Mouse (Mus musculus): Measurements from ENCODE around the gene Cyp1a2. TPM values are rescaled to one million over a fixed set of nuclear protein-coding genes. Genes with fewer than 3 reads are reported as not detected.

Cyp1a2 gene
- polyA plus RNA-seq, 1 experiment from 2014 or later = not detected

- Histone ChIP-seq H3K4me3 (ENCODE audit: low read depth, low read length) (no peak within 1 kb of the TSS), H3K27ac (ENCODE audit: low read length) (no peak within 1 kb of the TSS), H3K9me3 (ENCODE audit: low read length) (no peaks in the 10 kb centered on the region), H3K4me1 (ENCODE audit: insufficient read depth, low read depth, low read length) (no peaks in the 10 kb centered on the region; the same call in 1 of the 2 replicates), H3K36me3 (ENCODE audit: insufficient read depth, low read length) (no peaks in the 10 kb centered on the region), H3K9ac (replicated peaks; ENCODE audit: low read depth) (no peak within 1 kb of the TSS), H3K27me3 (replicated peaks; ENCODE audit: insufficient read depth, low read length) (no peaks in the 10 kb centered on the region), H3K4me2 (replicated peaks; ENCODE audit: low read depth, low read length) (no peak within 1 kb of the TSS)
- WGBS = 58% methylated on average over 5 of the region's 5 CpGs
- no peak for TF ChIP-seq CTCF (IDR thresholded peaks at IDR 0.05)
- TF ChIP-seq EP300 (IDR thresholded peaks at IDR 0.05) = no peak
- DNase-seq (ENCODE audit: low spot score) (no peak), ATAC-seq (no peak)
Observed at GRCm38 (mm10) chr9:57653283-57653682, 30.2 kb downstream of the Cyp1a2 start, which contains the start of gene Csk. TSS of gene Csk (minus strand) at chr9:57653631.

- Histone ChIP-seq H3K27me3 (replicated peaks; ENCODE audit: insufficient read depth, low read length) (no peaks in the 10 kb centered on the region), H3K9ac (replicated peaks; ENCODE audit: low read depth) (no peak overlapping the region), H3K4me1 (ENCODE audit: insufficient read depth, low read depth, low read length) (no peaks in the 10 kb centered on the region; the same call in 1 of the 2 replicates), H3K4me2 (replicated peaks; ENCODE audit: low read depth, low read length) (no peak overlapping the region), H3K36me3 (ENCODE audit: insufficient read depth, low read length) (no peaks in the 10 kb centered on the region), H3K9me3 (ENCODE audit: low read length) (no peaks in the 10 kb centered on the region), H3K4me3 (ENCODE audit: low read depth, low read length) (no peak overlapping the region), H3K27ac (ENCODE audit: low read length) (no peak overlapping the region)
- 68% methylated on average over 3 of the region's 3 CpGs for WGBS
- DNase-seq (ENCODE audit: low spot score) (no peak), ATAC-seq (no peak)
- TF ChIP-seq EP300 (IDR thresholded peaks at IDR 0.05) (no peak), CTCF (IDR thresholded peaks at IDR 0.05) (no peak)
Observed at GRCm38 (mm10) chr9:57652855-57653254, 30.6 kb downstream of the Cyp1a2 start.

GRCm38 (mm10) chr9:57652351-57652750 lies 31.2 kb downstream of the Cyp1a2 start:
- H3K4me3 ChIP-seq (ENCODE audit: low read depth, low read length) = no peak overlapping the region
- H3K4me1 ChIP-seq (ENCODE audit: insufficient read depth, low read depth, low read length) = no peaks in the 10 kb centered on the region; the same call in 1 of the 2 replicates
- no peak for ATAC-seq
- no peaks in the 10 kb centered on the region for H3K9me3 ChIP-seq (ENCODE audit: low read length)
- no peaks in the 10 kb centered on the region for H3K36me3 ChIP-seq (ENCODE audit: insufficient read depth, low read length)
- H3K27me3 ChIP-seq (replicated peaks; ENCODE audit: insufficient read depth, low read length) = no peaks in the 10 kb centered on the region
- H3K9ac ChIP-seq (replicated peaks; ENCODE audit: low read depth) = no peak overlapping the region
- WGBS = 72% methylated on average over 9 of the region's 9 CpGs
- TF ChIP-seq CTCF (IDR thresholded peaks at IDR 0.05) (no peak), EP300 (IDR thresholded peaks at IDR 0.05) (no peak)
- no peak overlapping the region for H3K4me2 ChIP-seq (replicated peaks; ENCODE audit: low read depth, low read length)
- peak; percentile 27 for DNase-seq (ENCODE audit: low spot score)
- no peak overlapping the region for H3K27ac ChIP-seq (ENCODE audit: low read length)

GRCm38 (mm10) chr9:57650786-57651311 lies 32.7 kb downstream of the Cyp1a2 start:
- DNase-seq (ENCODE audit: low spot score) = peak; percentile 49
- no peak overlapping the region for H3K9ac ChIP-seq (replicated peaks; ENCODE audit: low read depth)
- H3K27ac ChIP-seq (ENCODE audit: low read length) = 0 out of 2 replicates have a peak overlapping the region, but pooled peaks have one; percentile 47
- no peak for TF ChIP-seq CTCF (IDR thresholded peaks at IDR 0.05)
- no peak for TF ChIP-seq EP300 (IDR thresholded peaks at IDR 0.05)
- H3K36me3 ChIP-seq (ENCODE audit: insufficient read depth, low read length) = no peaks in the 10 kb centered on the region
- no peaks in the 10 kb centered on the region for H3K27me3 ChIP-seq (replicated peaks; ENCODE audit: insufficient read depth, low read length)
- WGBS = 27% methylated on average over 6 of the region's 6 CpGs
- no peak overlapping the region for H3K4me3 ChIP-seq (ENCODE audit: low read depth, low read length)
- no peak overlapping the region for H3K4me2 ChIP-seq (replicated peaks; ENCODE audit: low read depth, low read length)
- no peaks in the 10 kb centered on the region; the same call in 1 of the 2 replicates for H3K4me1 ChIP-seq (ENCODE audit: insufficient read depth, low read depth, low read length)
- no peaks in the 10 kb centered on the region for H3K9me3 ChIP-seq (ENCODE audit: low read length)
- ATAC-seq = peak; percentile 37; the same call in 1 of the 2 replicates

- WGBS = 91% methylated on average over 6 of the region's 6 CpGs
- ATAC-seq (peak; percentile 9; the same call in 1 of the 2 replicates), DNase-seq (ENCODE audit: low spot score) (no peak)
- no peak overlapping the region for H3K4me3 ChIP-seq (ENCODE audit: low read depth, low read length)
- no peaks in the 10 kb centered on the region for H3K36me3 ChIP-seq (ENCODE audit: insufficient read depth, low read length)
- H3K4me1 ChIP-seq (ENCODE audit: insufficient read depth, low read depth, low read length) = no peaks in the 10 kb centered on the region; the same call in 1 of the 2 replicates
- H3K4me2 ChIP-seq (replicated peaks; ENCODE audit: low read depth, low read length) = no peak overlapping the region
- no peak overlapping the region for H3K9ac ChIP-seq (replicated peaks; ENCODE audit: low read depth)
- TF ChIP-seq EP300 (IDR thresholded peaks at IDR 0.05) = no peak
- TF ChIP-seq CTCF (IDR thresholded peaks at IDR 0.05) = no peak
- H3K9me3 ChIP-seq (ENCODE audit: low read length) = no peaks in the 10 kb centered on the region
- H3K27ac ChIP-seq (ENCODE audit: low read length) = 0 out of 2 replicates have a peak overlapping the region, but pooled peaks have one; percentile 47
- H3K27me3 ChIP-seq (replicated peaks; ENCODE audit: insufficient read depth, low read length) = no peaks in the 10 kb centered on the region
Observed at GRCm38 (mm10) chr9:57650130-57650785, 33.2 kb downstream of the Cyp1a2 start.

- ATAC-seq = no peak
- no peak overlapping the region for H3K27ac ChIP-seq (ENCODE audit: low read length)
Observed at GRCm38 (mm10) chr9:57647286-57648108, 36.0 kb downstream of the Cyp1a2 start.

More at GRCm38 (mm10) chr9:57647286-57648108, 36.0 kb downstream of the Cyp1a2 start:
- no peak for TF ChIP-seq EP300 (IDR thresholded peaks at IDR 0.05)
- TF ChIP-seq CTCF (IDR thresholded peaks at IDR 0.05) = no peak
- Histone ChIP-seq H3K9ac (replicated peaks; ENCODE audit: low read depth) (no peak overlapping the region), H3K27me3 (replicated peaks; ENCODE audit: insufficient read depth, low read length) (no peaks in the 10 kb centered on the region), H3K36me3 (ENCODE audit: insufficient read depth, low read length) (no peaks in the 10 kb centered on the region), H3K9me3 (ENCODE audit: low read length) (no peaks in the 10 kb centered on the region), H3K4me2 (replicated peaks; ENCODE audit: low read depth, low read length) (no peak overlapping the region), H3K4me3 (ENCODE audit: low read depth, low read length) (no peak overlapping the region), H3K4me1 (ENCODE audit: insufficient read depth, low read depth, low read length) (peaks cover 17% of the 10 kb centered on the region)
- no peak for DNase-seq (ENCODE audit: low spot score)
- WGBS = 51% methylated on average over 4 of the region's 4 CpGs
